Comparison of ENCODE assay signal across 8 mouse cellular contexts in the genomic region with DNA sequence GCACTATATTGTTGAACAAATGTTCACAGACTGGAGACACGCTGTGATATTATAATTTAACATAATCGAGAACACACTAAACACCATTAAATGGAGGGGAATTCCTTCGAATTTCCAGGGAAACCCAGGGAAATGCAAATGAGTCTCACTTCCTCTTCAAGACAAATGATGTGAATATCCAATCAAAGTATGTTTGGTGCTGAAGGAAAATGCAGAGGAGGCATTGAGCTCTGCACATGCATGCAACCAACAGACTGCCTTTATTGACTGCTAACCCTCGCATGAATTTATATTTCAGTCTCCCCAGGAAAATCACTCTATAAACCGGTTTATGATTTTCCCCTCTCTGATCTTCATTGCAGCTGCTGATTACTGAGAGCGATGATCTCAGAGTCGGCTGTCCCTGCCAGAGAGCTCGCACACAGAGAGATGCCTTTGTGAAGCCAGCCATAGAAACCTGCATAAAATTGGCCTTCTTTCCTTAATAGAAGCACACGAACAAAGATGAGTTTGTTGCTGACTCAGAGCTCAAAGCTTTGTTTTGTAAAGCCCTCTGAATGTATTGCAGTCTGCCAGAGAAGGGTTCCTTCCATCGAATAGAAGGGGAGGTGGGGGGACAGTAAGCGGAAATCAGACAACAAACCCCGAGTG.
DNase-seq lines count a peak whose midpoint lies in the region.

No protein-coding gene starts in this region.

- DNase-seq in left cerebral cortex, adult 11 months (ENCODE audit: low spot score), result peak; percentile 55
- no peak for DNase-seq in left cerebral cortex, adult 18-20 months (ENCODE audit: low spot score in 2 of 2)
- peak; percentile 37 to 39 for DNase-seq in frontal cortex, postnatal 10 days (ENCODE audit: low spot score in 2 of 2)
- DNase-seq in left cerebral cortex, postnatal 4 days, result peak; percentile 44
- DNase-seq in right cerebral cortex, postnatal 25 days, result peak; percentile 28
- DNase-seq in urinary bladder, adult 18-20 months (ENCODE audit: low spot score in 2 of 2), result no peak
- DNase-seq in urinary bladder, postnatal 25 days (ENCODE audit: low spot score), result no peak
- DNase-seq in spleen, adult 18-20 months, result no peak

- intact Hi-C loops in left cerebral cortex, postnatal 4 days (cut with DNase I), result loop anchor here (2.0 kb wide), 1 partner anchor 83 kb away; no protein-coding TSS in a partner anchor

Comparison
In these comparisons a context has a peak if more than half of its experiments do, and no peak if none do; other contexts are left out.
1. DNase-seq: peak in left cerebral cortex, adult 11 months (single experiment), frontal cortex, postnatal 10 days (2 of 2), left cerebral cortex, postnatal 4 days (single experiment) and right cerebral cortex, postnatal 25 days (single experiment); none in left cerebral cortex, adult 18-20 months (0 of 2), urinary bladder, adult 18-20 months (0 of 2), urinary bladder, postnatal 25 days (single experiment) and spleen, adult 18-20 months (0 of 2).